Mouse (Mus musculus): ENCODE data around the gene Lrfn1. TPM values are rescaled to one million over a fixed set of nuclear protein-coding genes. Genes with fewer than 3 reads are reported as not detected.
"Not testable (repeated sequence)": the region's sequence is repeated elsewhere in the genome, so short reads cannot be mapped to it uniquely, and the experiment has no call there.

Gene Lrfn1
- polyA plus RNA-seq, 1 experiment from 2014 or later: 11.8 TPM

- H3K27ac ChIP-seq: no peak overlapping the region
- no peaks in the 10 kb centered on the region for H3K9me3 ChIP-seq
- no peak for ATAC-seq
Measured at GRCm38 (mm10) chr7:28484192-28484591, 32.4 kb downstream of the Lrfn1 start.

GRCm38 (mm10) chr7:28488030-28488491 is 36.3 kb downstream of the Lrfn1 start:
- H3K9me3 ChIP-seq: no peaks in the 10 kb centered on the region
- no peak overlapping the region; the same call in 1 of the 2 replicates for H3K9ac ChIP-seq (replicated peaks)
- H3K36me3 ChIP-seq: no peaks in the 10 kb centered on the region
- ATAC-seq: no peak
- peak overlapping the region; percentile 39 for H3K4me2 ChIP-seq (replicated peaks)
- H3K4me3 ChIP-seq (replicated peaks): peak overlapping the region; percentile 20
- peaks cover 26% of the 10 kb centered on the region for H3K27me3 ChIP-seq
- no peak overlapping the region for H3K27ac ChIP-seq
- peaks cover 6% of the 10 kb centered on the region; the same call in 1 of the 2 replicates for H3K4me1 ChIP-seq (replicated peaks)
- 6% methylated on average over 16 of the region's 16 CpGs for WGBS

More at GRCm38 (mm10) chr7:28484192-28484591, 32.4 kb downstream of the Lrfn1 start:
- peaks cover 6% of the 10 kb centered on the region; the same call in 1 of the 2 replicates for H3K4me1 ChIP-seq (replicated peaks)
- H3K36me3 ChIP-seq: no peaks in the 10 kb centered on the region
- H3K4me2 ChIP-seq (replicated peaks): no peak overlapping the region
- H3K27me3 ChIP-seq: peaks cover 24% of the 10 kb centered on the region
- H3K9ac ChIP-seq (replicated peaks): no peak overlapping the region
- no peak overlapping the region for H3K4me3 ChIP-seq (replicated peaks)
- WGBS: 38% methylated on average over 4 of the region's 4 CpGs

GRCm38 (mm10) chr7:28490410-28490809 is 38.6 kb downstream of the Lrfn1 start:
- WGBS: 5% methylated on average over 10 of the region's 10 CpGs
- H3K4me2 ChIP-seq (replicated peaks): 0 out of 2 replicates have a peak overlapping the region, but pooled peaks have one; percentile 12
- H3K9ac ChIP-seq (replicated peaks): no peak overlapping the region
- H3K4me3 ChIP-seq (replicated peaks): no peak overlapping the region
- H3K9me3 ChIP-seq: no peaks in the 10 kb centered on the region
- H3K4me1 ChIP-seq (replicated peaks): peaks cover 13% of the 10 kb centered on the region; the same call in 1 of the 2 replicates
- H3K27me3 ChIP-seq: peaks cover 30% of the 10 kb centered on the region
- no peak for ATAC-seq
- no peaks in the 10 kb centered on the region for H3K36me3 ChIP-seq
- no peak overlapping the region for H3K27ac ChIP-seq

GRCm38 (mm10) chr7:28490903-28491302 is 39.1 kb downstream of the Lrfn1 start:
- H3K4me2 ChIP-seq (replicated peaks): 0 out of 2 replicates have a peak overlapping the region, but pooled peaks have one; percentile 12

GRCm38 (mm10) chr7:28492310-28492709 is 40.5 kb downstream of the Lrfn1 start:
- H3K4me3 ChIP-seq (replicated peaks): no peak overlapping the region
- no peak overlapping the region for H3K9ac ChIP-seq (replicated peaks)
- ATAC-seq: no peak
- H3K27ac ChIP-seq: no peak overlapping the region
- WGBS: 90% methylated on average over 8 of the region's 8 CpGs
- H3K27me3 ChIP-seq: peaks cover 26% of the 10 kb centered on the region
- no peaks in the 10 kb centered on the region for H3K9me3 ChIP-seq
- peaks cover 18% of the 10 kb centered on the region for H3K4me1 ChIP-seq (replicated peaks)
- H3K4me2 ChIP-seq (replicated peaks): no peak overlapping the region
- H3K36me3 ChIP-seq: no peaks in the 10 kb centered on the region

More at GRCm38 (mm10) chr7:28490903-28491302, 39.1 kb downstream of the Lrfn1 start:
- H3K27me3 ChIP-seq: peaks cover 30% of the 10 kb centered on the region
- ATAC-seq: no peak
- H3K9ac ChIP-seq (replicated peaks): no peak overlapping the region
- 34% methylated on average over 14 of the region's 14 CpGs for WGBS
- H3K4me3 ChIP-seq (replicated peaks): no peak overlapping the region
- H3K9me3 ChIP-seq: no peaks in the 10 kb centered on the region
- no peak overlapping the region for H3K27ac ChIP-seq
- no peaks in the 10 kb centered on the region for H3K36me3 ChIP-seq
- H3K4me1 ChIP-seq (replicated peaks): peaks cover 18% of the 10 kb centered on the region

GRCm38 (mm10) chr7:28495426-28495825 is 43.6 kb downstream of the Lrfn1 start:
- H3K4me3 ChIP-seq (replicated peaks): no peak overlapping the region
- no peaks in the 10 kb centered on the region for H3K36me3 ChIP-seq
- peak overlapping the region; percentile 40; the same call in 1 of the 2 replicates for H3K27ac ChIP-seq
- 0 out of 2 replicates have a peak, but pooled peaks cover 2% of the 10 kb centered on the region for H3K9me3 ChIP-seq
- peak; percentile 85 for ATAC-seq
- WGBS: 32% methylated on average over 11 of the region's 11 CpGs
- no peak overlapping the region for H3K9ac ChIP-seq (replicated peaks)
- no peak overlapping the region; the same call in 1 of the 2 replicates for H3K4me2 ChIP-seq (replicated peaks)
- peaks cover 11% of the 10 kb centered on the region for H3K4me1 ChIP-seq (replicated peaks)
- 0 out of 2 replicates have a peak, but pooled peaks cover 13% of the 10 kb centered on the region for H3K27me3 ChIP-seq

- Histone ChIP-seq H3K9me3 (no peaks in the 10 kb centered on the region; the same call in 1 of the 2 replicates), H3K4me3 (replicated peaks) (no peak overlapping the region), H3K27ac (no peak overlapping the region), H3K4me2 (replicated peaks) (no peak overlapping the region), H3K4me1 (replicated peaks) (no peaks in the 10 kb centered on the region), H3K36me3 (no peaks in the 10 kb centered on the region), H3K27me3 (0 out of 2 replicates have a peak, but pooled peaks cover 9% of the 10 kb centered on the region), H3K9ac (replicated peaks) (no peak overlapping the region)
- WGBS: 12% methylated on average over 5 of the region's 5 CpGs
- no peak for ATAC-seq
Measured at GRCm38 (mm10) chr7:28505585-28505984, 53.8 kb downstream of the Lrfn1 start.

- not testable (repeated sequence) for H3K27ac ChIP-seq; ATAC-seq; H3K4me2 ChIP-seq (replicated peaks); H3K4me3 ChIP-seq (replicated peaks); H3K9me3 ChIP-seq; H3K9ac ChIP-seq (replicated peaks); H3K36me3 ChIP-seq; H3K27me3 ChIP-seq; H3K4me1 ChIP-seq (replicated peaks)
- WGBS: 81% methylated on average over 2 of the region's 2 CpGs
Measured at GRCm38 (mm10) chr7:28509121-28509520, 57.3 kb downstream of the Lrfn1 start.

GRCm38 (mm10) chr7:28510405-28510974 is 58.7 kb downstream of the Lrfn1 start, which contains the start of gene Ifnl2:
Ifnl2 (minus strand) TSS chr7:28510455.
- H3K4me2 ChIP-seq (replicated peaks); ATAC-seq; H3K27me3 ChIP-seq; H3K27ac ChIP-seq; H3K4me3 ChIP-seq (replicated peaks); H3K4me1 ChIP-seq (replicated peaks); H3K36me3 ChIP-seq; H3K9ac ChIP-seq (replicated peaks); H3K9me3 ChIP-seq: not testable (repeated sequence)
- WGBS: 68% methylated on average over 8 of the region's 8 CpGs

GRCm38 (mm10) chr7:28511441-28511840 is 59.7 kb downstream of the Lrfn1 start:
- Histone ChIP-seq H3K27ac (no peak overlapping the region), H3K9ac (replicated peaks) (no peak overlapping the region), H3K4me3 (replicated peaks) (no peak overlapping the region), H3K27me3 (0 out of 2 replicates have a peak, but pooled peaks cover under 1% of the 10 kb centered on the region), H3K36me3 (no peaks in the 10 kb centered on the region), H3K4me1 (replicated peaks) (no peaks in the 10 kb centered on the region), H3K4me2 (replicated peaks) (no peak overlapping the region), H3K9me3 (no peaks in the 10 kb centered on the region)
- 78% methylated on average over 8 of the region's 8 CpGs for WGBS
- ATAC-seq: no peak
